Mouse (Mus musculus): ENCODE measurements around the gene Tedc1. TPM values are rescaled to one million over a fixed set of nuclear protein-coding genes. Genes with fewer than 3 reads are reported as not detected.

The Tedc1 gene
- total RNA-seq, 2 experiments from 2014 or later, result 0.56 to 0.67 TPM

Other genes starting within 250 kb of the Tedc1 start
- gene Jag2, start 226.6 kb upstream of the Tedc1 start, total RNA-seq (2021), result 10 to 100 TPM; 18.0 to 19.6 TPM
- 1 to 10 TPM; 7.5 to 8.2 TPM for gene Nudt14, start 214.3 kb upstream of the Tedc1 start, total RNA-seq (2021)
- 10 to 100 TPM; 12.7 to 13.5 TPM for gene Btbd6, start 179.9 kb upstream of the Tedc1 start, total RNA-seq (2021)
- 10 to 100 TPM; 16.8 to 20.9 TPM for gene Brf1, start 155.7 kb upstream of the Tedc1 start, total RNA-seq (2021)
- 10 to 100 TPM; 34.9 to 36.6 TPM for gene Pacs2, start 141.9 kb upstream of the Tedc1 start, total RNA-seq (2021)
- under 1 TPM; 0.22 to 0.31 TPM for gene Tex22, start 81.9 kb upstream of the Tedc1 start, total RNA-seq (2021)
- gene Mta1, start 58.1 kb upstream of the Tedc1 start, total RNA-seq (2021), result 10 to 100 TPM; 32.3 to 36.1 TPM
- gene Crip2, start 16.2 kb upstream of the Tedc1 start, total RNA-seq (2021), result 10 to 100 TPM; 30.9 to 39.3 TPM
- 10 to 100 TPM; 73.5 to 88.6 TPM for gene Crip1, start 10.1 kb upstream of the Tedc1 start, total RNA-seq (2021)
- under 1 TPM; 0.15 TPM for gene Tmem121, start 29.5 kb downstream of the Tedc1 start, total RNA-seq (2021)

Measured in gastrocnemius, postnatal 36 days (tissue).